Mouse (Mus musculus) MEL-GATA-1-ER (cell line): Measurements from ENCODE around the gene Adprh.

Experiments
- DNase-seq: peaks from one replicate; pipeline ENCODE4 v3.0.0-alpha.2; 2012; ENCODE audit warnings: low read depth; ENCODE audit errors: extremely low read depth

Gene Adprh

GRCm38 (mm10) chr16:38443721-38444464 lies 8.6 kb downstream of the Adprh start:
- no peak for DNase-seq

GRCm38 (mm10) chr16:38442216-38442615 lies 10.3 kb downstream of the Adprh start:
- DNase-seq, result no peak

GRCm38 (mm10) chr16:38441611-38442010 lies 10.9 kb downstream of the Adprh start:
- DNase-seq, result no peak

GRCm38 (mm10) chr16:38440403-38440802 lies 12.1 kb downstream of the Adprh start:
- DNase-seq, result no peak

GRCm38 (mm10) chr16:38439190-38439589 lies 13.3 kb downstream of the Adprh start:
- DNase-seq, result no peak

GRCm38 (mm10) chr16:38434295-38434795 lies 18.2 kb downstream of the Adprh start:
- no peak for DNase-seq

- DNase-seq, result no peak
Measured at GRCm38 (mm10) chr16:38433514-38433913, 19.0 kb downstream of the Adprh start.

GRCm38 (mm10) chr16:38432498-38433425 lies 19.7 kb downstream of the Adprh start, which contains the start of gene Pla1a:
Pla1a (minus strand) TSS chr16:38433145.
- no peak for DNase-seq

GRCm38 (mm10) chr16:38431446-38432185 lies 20.9 kb downstream of the Adprh start:
- no peak for DNase-seq

GRCm38 (mm10) chr16:38425799-38426198 lies 26.7 kb downstream of the Adprh start:
- no peak for DNase-seq

- no peak for DNase-seq
Measured at GRCm38 (mm10) chr16:38425374-38425773, 27.1 kb downstream of the Adprh start.

- DNase-seq, result no peak
Measured at GRCm38 (mm10) chr16:38414953-38415352, 37.5 kb downstream of the Adprh start.

- DNase-seq, result no peak
Measured at GRCm38 (mm10) chr16:38408416-38408815, 44.1 kb downstream of the Adprh start.

GRCm38 (mm10) chr16:38407584-38407983 lies 44.9 kb downstream of the Adprh start:
- DNase-seq, result no peak

GRCm38 (mm10) chr16:38406708-38407107 lies 45.8 kb downstream of the Adprh start:
- no peak for DNase-seq

GRCm38 (mm10) chr16:38406293-38406692 lies 46.2 kb downstream of the Adprh start:
- no peak for DNase-seq

- DNase-seq, result no peak
Measured at GRCm38 (mm10) chr16:38403639-38404038, 48.9 kb downstream of the Adprh start.

GRCm38 (mm10) chr16:38401468-38401867 lies 51.0 kb downstream of the Adprh start:
- no peak for DNase-seq

GRCm38 (mm10) chr16:38400311-38400960 lies 52.1 kb downstream of the Adprh start:
- no peak for DNase-seq

GRCm38 (mm10) chr16:38399531-38400231 lies 52.8 kb downstream of the Adprh start:
- no peak for DNase-seq
